Mouse (Mus musculus): ENCODE data around the gene Enpp1. TPM values are rescaled to one million over a fixed set of nuclear protein-coding genes. Genes with fewer than 3 reads are reported as not detected.
A peak's percentile ranks its signal among the peaks of the same experiment; 100 is the strongest.
"Not testable (repeated sequence)": the region's sequence is repeated elsewhere in the genome, so short reads cannot be mapped to it uniquely, and the experiment has no call there.

Enpp1 gene
- polyA plus RNA-seq, 1 experiment from 2014 or later = 5.0 TPM

DNA sequence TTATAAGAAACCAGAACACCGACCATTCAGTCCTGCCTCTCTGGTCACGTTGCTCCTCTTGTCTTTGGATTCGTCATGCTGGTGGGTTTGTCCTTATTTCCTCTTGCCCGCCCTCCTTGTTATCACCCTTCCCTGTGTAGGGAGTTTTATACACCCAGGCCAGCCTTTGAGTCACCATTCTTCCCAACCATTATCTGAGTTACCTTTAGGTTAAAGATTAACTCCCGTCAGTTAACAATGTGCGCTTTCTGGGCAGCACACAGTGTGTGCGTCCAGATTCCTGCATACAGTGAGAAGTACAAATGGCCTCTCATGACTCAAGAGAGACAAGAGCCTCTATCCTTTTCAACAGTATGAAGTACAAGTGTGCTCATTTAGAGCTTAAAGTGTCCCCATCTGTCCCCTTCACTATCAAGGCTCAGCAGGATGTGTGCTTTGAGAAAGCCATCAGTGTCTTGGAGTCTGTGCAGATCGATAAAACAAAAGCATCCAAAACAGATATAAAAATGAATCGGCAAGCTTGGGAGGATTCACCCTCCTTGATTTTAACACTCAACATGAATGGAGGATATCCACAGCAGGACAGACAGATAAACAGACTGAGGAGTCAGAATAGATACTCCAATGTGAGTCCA lies 82.8 kb downstream of the Enpp1 start:
- Histone ChIP-seq H3K36me3 (ENCODE audit: insufficient read depth, low read length) (no peaks in the 10 kb centered on the region), H3K9ac (replicated peaks; ENCODE audit: low read length) (no peak overlapping the region), H3K4me3 (ENCODE audit: low read length) (no peak overlapping the region), H3K4me2 (replicated peaks; ENCODE audit: low read depth, low read length) (no peak overlapping the region), H3K4me1 (ENCODE audit: insufficient read depth, low read length) (peaks cover 4% of the 10 kb centered on the region), H3K27ac (ENCODE audit: low read length) (0 out of 2 replicates have a peak overlapping the region, but pooled peaks have one; percentile 14), H3K27me3 (ENCODE audit: insufficient read depth, low read length) (no peaks in the 10 kb centered on the region), H3K9me3 (ENCODE audit: low read length) (no peaks in the 10 kb centered on the region)
- ATAC-seq (ENCODE audit: low FRiP score, low TSS enrichment) = peak; percentile 72; the same call in 1 of the 2 replicates
- WGBS = 70% methylated on average over 9 of the region's 9 CpGs

DNA sequence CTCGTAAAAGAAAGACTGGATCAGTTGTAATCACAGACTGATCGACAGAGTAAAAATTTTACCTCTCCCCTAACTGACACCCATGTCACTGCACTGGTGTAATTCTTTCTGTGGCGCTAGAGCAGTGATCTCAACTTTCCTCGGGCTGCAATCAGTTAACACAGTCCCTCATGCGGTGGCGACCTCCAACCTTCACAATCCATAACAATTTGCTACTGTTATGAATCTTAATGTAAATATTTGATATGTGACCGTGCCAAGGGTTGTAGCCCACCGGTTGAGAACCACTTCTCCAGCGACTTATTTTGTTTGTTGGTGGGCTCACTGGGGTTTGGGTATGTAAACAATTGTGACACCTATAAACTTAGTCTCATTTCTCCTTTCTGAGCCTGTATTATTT lies 83.5 kb downstream of the Enpp1 start:
- H3K9ac ChIP-seq (replicated peaks; ENCODE audit: low read length) = no peak overlapping the region
- no peaks in the 10 kb centered on the region for H3K27me3 ChIP-seq (ENCODE audit: insufficient read depth, low read length)
- H3K9me3 ChIP-seq (ENCODE audit: low read length) = no peaks in the 10 kb centered on the region
- H3K4me2 ChIP-seq (replicated peaks; ENCODE audit: low read depth, low read length) = no peak overlapping the region
- no peak for ATAC-seq (ENCODE audit: low FRiP score, low TSS enrichment)
- H3K4me3 ChIP-seq (ENCODE audit: low read length) = no peak overlapping the region
- peaks cover 2% of the 10 kb centered on the region; the same call in 1 of the 2 replicates for H3K4me1 ChIP-seq (ENCODE audit: insufficient read depth, low read length)
- H3K36me3 ChIP-seq (ENCODE audit: insufficient read depth, low read length) = no peaks in the 10 kb centered on the region
- WGBS = 71% methylated on average over 9 of the region's 9 CpGs
- no peak overlapping the region for H3K27ac ChIP-seq (ENCODE audit: low read length)

DNA sequence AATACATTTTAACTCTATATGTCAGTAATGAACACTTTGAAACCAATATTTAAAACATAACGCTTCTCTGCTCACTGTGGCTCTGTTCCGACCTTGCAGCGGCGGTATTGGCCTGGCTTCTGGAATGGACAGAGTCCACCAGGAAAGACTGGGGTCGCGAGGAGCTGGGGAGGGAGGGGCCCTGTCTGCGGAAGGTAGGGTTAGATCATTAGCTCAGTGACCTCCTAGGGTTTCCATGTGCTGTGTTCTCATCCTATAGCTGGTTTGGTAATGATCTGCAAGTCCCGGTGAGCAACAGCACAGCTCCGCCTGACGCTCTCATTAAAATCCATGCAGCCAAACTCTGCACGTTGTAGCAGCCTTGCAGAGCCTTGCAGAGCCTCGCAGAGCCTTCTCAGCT lies 84.7 kb downstream of the Enpp1 start:
- no peak overlapping the region for H3K4me2 ChIP-seq (replicated peaks; ENCODE audit: low read depth, low read length)
- H3K4me3 ChIP-seq (ENCODE audit: low read length) = no peak overlapping the region
- no peaks in the 10 kb centered on the region for H3K36me3 ChIP-seq (ENCODE audit: insufficient read depth, low read length)
- H3K27me3 ChIP-seq (ENCODE audit: insufficient read depth, low read length) = no peaks in the 10 kb centered on the region
- WGBS = 69% methylated on average over 12 of the region's 12 CpGs
- ATAC-seq (ENCODE audit: low FRiP score, low TSS enrichment) = peak; percentile 60
- H3K9ac ChIP-seq (replicated peaks; ENCODE audit: low read length) = no peak overlapping the region
- no peaks in the 10 kb centered on the region for H3K9me3 ChIP-seq (ENCODE audit: low read length)
- H3K4me1 ChIP-seq (ENCODE audit: insufficient read depth, low read length) = peaks cover 2% of the 10 kb centered on the region; the same call in 1 of the 2 replicates
- H3K27ac ChIP-seq (ENCODE audit: low read length) = no peak overlapping the region

- Histone ChIP-seq H3K9me3 (ENCODE audit: low read length) (no peaks in the 10 kb centered on the region), H3K4me2 (replicated peaks; ENCODE audit: low read depth, low read length) (peak overlapping the region; percentile 42), H3K9ac (replicated peaks; ENCODE audit: low read length) (0 out of 2 replicates have a peak overlapping the region, but pooled peaks have one; percentile 31), H3K36me3 (ENCODE audit: insufficient read depth, low read length) (no peaks in the 10 kb centered on the region), H3K4me1 (ENCODE audit: insufficient read depth, low read length) (peaks cover 2% of the 10 kb centered on the region; the same call in 1 of the 2 replicates), H3K27me3 (ENCODE audit: insufficient read depth, low read length) (no peaks in the 10 kb centered on the region), H3K27ac (ENCODE audit: low read length) (no peak overlapping the region), H3K4me3 (ENCODE audit: low read length) (no peak overlapping the region)
- WGBS = 38% methylated on average over 24 of the region's 24 CpGs
- ATAC-seq (ENCODE audit: low FRiP score, low TSS enrichment) = peak; percentile 3; the same call in 1 of the 2 replicates
These were observed 86.8 kb downstream of the Enpp1 start for GRCm38 (mm10) chr10:24625060-24625701.

DNA sequence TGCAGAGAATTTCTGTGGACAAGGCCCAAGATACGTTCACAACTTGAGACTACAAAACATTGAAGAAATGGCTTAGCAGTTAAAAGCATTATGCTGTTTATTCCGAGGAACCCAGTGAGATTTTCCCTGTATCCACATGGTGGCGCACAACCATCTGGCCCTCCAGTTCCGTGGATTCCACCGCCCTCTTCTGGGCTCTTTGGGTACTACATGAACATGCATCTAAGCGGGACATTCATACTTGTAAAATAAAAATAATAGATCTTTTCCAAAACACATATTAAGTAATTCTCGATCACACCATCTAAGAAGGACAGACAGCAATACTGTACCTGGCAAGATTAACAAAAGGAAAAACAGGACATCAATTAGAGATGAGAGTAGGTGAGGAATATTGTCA lies 89.4 kb downstream of the Enpp1 start:
- Histone ChIP-seq H3K36me3 (ENCODE audit: insufficient read depth, low read length) (no peaks in the 10 kb centered on the region), H3K4me3 (ENCODE audit: low read length) (no peak overlapping the region), H3K9ac (replicated peaks; ENCODE audit: low read length) (no peak overlapping the region), H3K4me1 (ENCODE audit: insufficient read depth, low read length) (no peaks in the 10 kb centered on the region), H3K27me3 (ENCODE audit: insufficient read depth, low read length) (no peaks in the 10 kb centered on the region), H3K9me3 (ENCODE audit: low read length) (no peaks in the 10 kb centered on the region), H3K4me2 (replicated peaks; ENCODE audit: low read depth, low read length) (no peak overlapping the region), H3K27ac (ENCODE audit: low read length) (no peak overlapping the region)
- no peak for ATAC-seq (ENCODE audit: low FRiP score, low TSS enrichment)
- 30% methylated on average over 7 of the region's 7 CpGs for WGBS

- Histone ChIP-seq H3K9me3 (ENCODE audit: low read length) (no peaks in the 10 kb centered on the region), H3K4me2 (replicated peaks; ENCODE audit: low read depth, low read length) (no peak overlapping the region), H3K9ac (replicated peaks; ENCODE audit: low read length) (no peak overlapping the region), H3K4me3 (ENCODE audit: low read length) (no peak overlapping the region), H3K4me1 (ENCODE audit: insufficient read depth, low read length) (no peaks in the 10 kb centered on the region), H3K36me3 (ENCODE audit: insufficient read depth, low read length) (no peaks in the 10 kb centered on the region), H3K27me3 (ENCODE audit: insufficient read depth, low read length) (no peaks in the 10 kb centered on the region), H3K27ac (ENCODE audit: low read length) (no peak overlapping the region)
- no peak for ATAC-seq (ENCODE audit: low FRiP score, low TSS enrichment)
- 42% methylated on average over 9 of the region's 9 CpGs for WGBS
These were observed 90.4 kb downstream of the Enpp1 start for GRCm38 (mm10) chr10:24621572-24621971.

DNA sequence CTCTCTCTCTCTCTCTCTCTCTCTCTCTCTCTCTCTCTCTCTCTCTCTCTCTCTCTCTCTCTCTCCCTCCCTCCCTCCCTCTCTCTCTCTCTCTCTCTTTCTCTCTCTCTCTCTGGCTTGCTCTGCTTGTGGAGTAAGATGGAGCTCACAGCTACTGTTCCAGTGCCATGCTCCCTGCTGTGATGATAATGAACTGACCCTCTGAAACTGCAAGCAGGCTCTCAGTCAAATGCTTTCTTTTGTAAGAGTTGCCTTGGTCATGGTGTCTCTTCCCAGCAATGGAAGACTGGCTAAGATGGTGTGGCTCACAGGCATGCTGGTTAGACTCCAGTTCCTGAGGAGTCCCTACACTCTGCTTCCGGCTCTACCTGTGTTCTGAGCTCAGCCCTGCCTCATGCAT lies 95.4 kb downstream of the Enpp1 start:
- not testable (repeated sequence) for H3K27ac ChIP-seq (ENCODE audit: low read length); H3K4me1 ChIP-seq (ENCODE audit: insufficient read depth, low read length); H3K9me3 ChIP-seq (ENCODE audit: low read length); H3K27me3 ChIP-seq (ENCODE audit: insufficient read depth, low read length); H3K4me3 ChIP-seq (ENCODE audit: low read length); H3K36me3 ChIP-seq (ENCODE audit: insufficient read depth, low read length); H3K9ac ChIP-seq (replicated peaks; ENCODE audit: low read length); ATAC-seq (ENCODE audit: low FRiP score, low TSS enrichment); H3K4me2 ChIP-seq (replicated peaks; ENCODE audit: low read depth, low read length)
- WGBS = 96% methylated on average over 1 of the region's 1 CpGs

- 88% methylated on average over 6 of the region's 6 CpGs for WGBS
- Histone ChIP-seq H3K36me3 (ENCODE audit: insufficient read depth, low read length) (no peaks in the 10 kb centered on the region), H3K9me3 (ENCODE audit: low read length) (no peaks in the 10 kb centered on the region), H3K4me3 (ENCODE audit: low read length) (no peak overlapping the region), H3K4me1 (ENCODE audit: insufficient read depth, low read length) (no peaks in the 10 kb centered on the region), H3K4me2 (replicated peaks; ENCODE audit: low read depth, low read length) (no peak overlapping the region), H3K27me3 (ENCODE audit: insufficient read depth, low read length) (no peaks in the 10 kb centered on the region), H3K27ac (ENCODE audit: low read length) (no peak overlapping the region), H3K9ac (replicated peaks; ENCODE audit: low read length) (no peak overlapping the region)
- ATAC-seq (ENCODE audit: low FRiP score, low TSS enrichment) = no peak
These were observed 96.2 kb downstream of the Enpp1 start for GRCm38 (mm10) chr10:24615799-24616198.

GRCm38 (mm10) chr10:24614726-24615125 lies 97.2 kb downstream of the Enpp1 start:
- Histone ChIP-seq H3K36me3 (ENCODE audit: insufficient read depth, low read length) (no peaks in the 10 kb centered on the region), H3K27me3 (ENCODE audit: insufficient read depth, low read length) (no peaks in the 10 kb centered on the region), H3K9me3 (ENCODE audit: low read length) (no peaks in the 10 kb centered on the region), H3K4me1 (ENCODE audit: insufficient read depth, low read length) (no peaks in the 10 kb centered on the region), H3K9ac (replicated peaks; ENCODE audit: low read length) (no peak overlapping the region), H3K4me2 (replicated peaks; ENCODE audit: low read depth, low read length) (no peak overlapping the region), H3K27ac (ENCODE audit: low read length) (no peak overlapping the region), H3K4me3 (ENCODE audit: low read length) (no peak overlapping the region)
- no peak for ATAC-seq (ENCODE audit: low FRiP score, low TSS enrichment)
- WGBS = 92% methylated on average over 4 of the region's 4 CpGs

- Histone ChIP-seq H3K36me3 (ENCODE audit: insufficient read depth, low read length) (no peaks in the 10 kb centered on the region), H3K4me3 (ENCODE audit: low read length) (no peak overlapping the region), H3K27ac (ENCODE audit: low read length) (no peak overlapping the region), H3K9ac (replicated peaks; ENCODE audit: low read length) (no peak overlapping the region), H3K4me2 (replicated peaks; ENCODE audit: low read depth, low read length) (no peak overlapping the region), H3K4me1 (ENCODE audit: insufficient read depth, low read length) (no peaks in the 10 kb centered on the region), H3K27me3 (ENCODE audit: insufficient read depth, low read length) (no peaks in the 10 kb centered on the region), H3K9me3 (ENCODE audit: low read length) (no peaks in the 10 kb centered on the region)
- no peak for ATAC-seq (ENCODE audit: low FRiP score, low TSS enrichment)
- WGBS = 86% methylated on average over 9 of the region's 9 CpGs
These were observed 102.2 kb downstream of the Enpp1 start for GRCm38 (mm10) chr10:24609766-24610165.
